ENCODE assay signal across 8 mouse cellular contexts in genomic region chr17:14545822-14546473, GRCm38 (mm10).
DNase-seq lines count a peak whose midpoint lies in the region; ATAC-seq lines count a peak whose summit lies in the region.

No protein-coding gene starts in this region.

- no peak overlapping the region for H3K4me3 ChIP-seq in forebrain, embryonic 13.5 days

- no peaks in the 10 kb centered on the region for H3K36me3 ChIP-seq in forebrain, embryonic 13.5 days (ENCODE audit: poor library complexity, severe bottlenecking)

- WGBS in forebrain, embryonic 13.5 days: 28% methylated on average over 16 of the region's 16 CpGs

- no peak overlapping the region for H3K9ac ChIP-seq in forebrain, embryonic 13.5 days

- no peaks in the 10 kb centered on the region for H3K9me3 ChIP-seq in forebrain, embryonic 13.5 days (replicated peaks)

- peak; percentile 58 for ATAC-seq in forebrain, embryonic 13.5 days
- peak; percentile 88 for ATAC-seq in megakaryocyte, adult 5-6 weeks (ENCODE audit: poor library complexity, severe bottlenecking)
- no peak for ATAC-seq in erythroblast, adult 5-6 weeks (replicated peaks; ENCODE audit: low FRiP score, poor library complexity, severe bottlenecking)

- peak; percentile 100 for DNase-seq in Muller cell, postnatal 12 days (ENCODE audit: inconsistent ontology term)
- DNase-seq in c-Kit-positive CD71-positive TER-119-positive erythroid progenitor cells, embryonic 14.5 days (ENCODE audit: low spot score): peak; percentile 33
- DNase-seq in heart, postnatal 10 days: peak; percentile 88 to 90
- peak; percentile 82 for DNase-seq in layer of hippocampus, postnatal 14 days (ENCODE audit: low spot score in 2 of 2)
- DNase-seq in right cerebral cortex, postnatal 25 days: peak; percentile 59

- no peak overlapping the region for H3K27ac ChIP-seq in forebrain, embryonic 13.5 days

- H3K4me2 ChIP-seq in forebrain, embryonic 13.5 days: peak overlapping the region; percentile 21; the same call in 1 of the 2 replicates

- H3K27me3 ChIP-seq in forebrain, embryonic 13.5 days: no peaks in the 10 kb centered on the region

- intact Hi-C loops in heart, postnatal 10 days (cut with DNase I): loop anchor here (2.0 to 5.0 kb wide), 2 partner anchors 146 to 359 kb away; partner anchors contain the start of gene Thbs2

- peaks cover 5% of the 10 kb centered on the region; the same call in 1 of the 2 replicates for H3K4me1 ChIP-seq in forebrain, embryonic 13.5 days

Comparison
In these comparisons a context has a peak if more than half of its experiments do, and no peak if none do; other contexts are left out.
1. DNase-seq: peak in every context shown above with its lines; median percentile 100 in Muller cell, postnatal 12 days; 89 in heart, postnatal 10 days; 82 in layer of hippocampus, postnatal 14 days; 59 in right cerebral cortex, postnatal 25 days; 33 in c-Kit-positive CD71-positive TER-119-positive erythroid progenitor cells, embryonic 14.5 days.